Mouse (Mus musculus) thymus, postnatal 10 days (tissue): ENCODE measurements around the gene Gdpd5.

Experiments
- DNase-seq, 2 experiments: peaks; one replicate each; pipeline ENCODE4 v3.0.0; 2021; ENCODE audit warnings: low spot score in 2 of 2

Gdpd5 gene

GRCm38 (mm10) chr7:99404031-99404735, 23.0 kb downstream of the Gdpd5 start:
- DNase-seq = no peak

GRCm38 (mm10) chr7:99405386-99406155, 24.4 kb downstream of the Gdpd5 start:
- no peak for DNase-seq

- DNase-seq = no peak
Measured at GRCm38 (mm10) chr7:99407598-99407997, 26.4 kb downstream of the Gdpd5 start.

GRCm38 (mm10) chr7:99409441-99410222, 28.4 kb downstream of the Gdpd5 start:
- DNase-seq = no peak

GRCm38 (mm10) chr7:99410315-99410714, 29.1 kb downstream of the Gdpd5 start:
- no peak for DNase-seq

GRCm38 (mm10) chr7:99411047-99411779, 30.0 kb downstream of the Gdpd5 start:
- DNase-seq = no peak

- DNase-seq = no peak
Measured at GRCm38 (mm10) chr7:99415045-99415444, 33.8 kb downstream of the Gdpd5 start.

- no peak for DNase-seq
Measured at GRCm38 (mm10) chr7:99419311-99419710, 38.1 kb downstream of the Gdpd5 start.

GRCm38 (mm10) chr7:99421006-99421405, 39.8 kb downstream of the Gdpd5 start:
- no peak for DNase-seq

GRCm38 (mm10) chr7:99424538-99425155, 43.4 kb downstream of the Gdpd5 start:
- no peak for DNase-seq

- no peak for DNase-seq
Measured at GRCm38 (mm10) chr7:99425706-99426105, 44.5 kb downstream of the Gdpd5 start.

GRCm38 (mm10) chr7:99427031-99427430, 45.8 kb downstream of the Gdpd5 start:
- no peak for DNase-seq

- no peak for DNase-seq
Measured at GRCm38 (mm10) chr7:99427987-99428386, 46.8 kb downstream of the Gdpd5 start.

GRCm38 (mm10) chr7:99428836-99429235, 47.6 kb downstream of the Gdpd5 start:
- no peak for DNase-seq

GRCm38 (mm10) chr7:99429786-99430185, 48.6 kb downstream of the Gdpd5 start:
- no peak for DNase-seq

GRCm38 (mm10) chr7:99430246-99430645, 49.0 kb downstream of the Gdpd5 start:
- DNase-seq = no peak

- DNase-seq = no peak
Measured at GRCm38 (mm10) chr7:99432248-99432647, 51.0 kb downstream of the Gdpd5 start.

GRCm38 (mm10) chr7:99432863-99433262, 51.6 kb downstream of the Gdpd5 start:
- no peak for DNase-seq

- DNase-seq = no peak
Measured at GRCm38 (mm10) chr7:99434672-99435250, 53.5 kb downstream of the Gdpd5 start.

GRCm38 (mm10) chr7:99436530-99436929, 55.3 kb downstream of the Gdpd5 start:
- no peak for DNase-seq

- DNase-seq = no peak
Measured at GRCm38 (mm10) chr7:99438881-99439280, 57.7 kb downstream of the Gdpd5 start.
